Mouse (Mus musculus) gastrocnemius, adult 8-10 months (tissue): ENCODE data around the gene Cnn2. TPM values are rescaled to one million over a fixed set of nuclear protein-coding genes. Genes with fewer than 3 reads are reported as not detected.
A peak's percentile ranks its signal among the peaks of the same experiment; 100 is the strongest.
"Not testable (repeated sequence)": the region's sequence is repeated elsewhere in the genome, so short reads cannot be mapped to it uniquely, and the experiment has no call there.

ENCODE experiments used
- DNase-seq, 2 experiments: peaks; one replicate each; pipeline ENCODE4 v3.0.0; 2022; ENCODE audit warnings: low spot score in 2 of 2
- total RNA-seq, 4 experiments: library from RNA; stranded (reverse); gene quantifications; 2 replicates each; pipeline ENCODE4 v1.2.4; 2022

Cnn2 gene
- total RNA-seq, result 1 to 10 TPM; 2.7 to 5.3 (median 4.3) TPM

- DNase-seq, result no peak
Observed at GRCm38 (mm10) chr10:79988506-79989271, at the start of gene Cnn2. Gene Cnn2 (plus strand): TSS chr10:79988584.

GRCm38 (mm10) chr10:79940749-79941148 is 47.6 kb upstream of the Cnn2 start:
- no peak for DNase-seq

GRCm38 (mm10) chr10:79942988-79943387 is 45.4 kb upstream of the Cnn2 start:
- DNase-seq, result no peak

GRCm38 (mm10) chr10:79943471-79943901 is 44.9 kb upstream of the Cnn2 start:
- DNase-seq, result no peak

GRCm38 (mm10) chr10:79945507-79946234 is 42.7 kb upstream of the Cnn2 start:
- DNase-seq, result no peak

GRCm38 (mm10) chr10:79946752-79947322 is 41.5 kb upstream of the Cnn2 start:
- DNase-seq, result no peak

GRCm38 (mm10) chr10:79947502-79947901 is 40.9 kb upstream of the Cnn2 start:
- no peak for DNase-seq

DNA sequence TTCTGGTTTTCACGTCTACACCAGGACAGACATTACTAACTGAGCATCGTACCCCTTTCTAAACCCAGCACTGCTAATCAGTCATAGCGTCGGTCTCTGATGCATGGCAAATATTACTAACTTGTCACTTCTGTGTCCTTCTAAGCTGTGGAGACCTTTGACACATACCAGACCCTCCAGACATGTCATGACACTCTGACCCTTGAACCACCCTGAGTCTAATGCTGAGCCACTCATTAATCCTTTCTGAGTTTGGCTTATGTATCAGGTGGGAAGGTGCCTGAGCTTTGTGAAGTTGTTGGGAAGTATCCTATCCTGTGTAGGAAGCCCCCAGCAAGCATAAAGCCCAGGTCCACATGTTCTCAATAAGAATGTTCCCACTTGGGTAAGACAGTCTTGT is 38.5 kb upstream of the Cnn2 start:
- DNase-seq, result no peak

DNA sequence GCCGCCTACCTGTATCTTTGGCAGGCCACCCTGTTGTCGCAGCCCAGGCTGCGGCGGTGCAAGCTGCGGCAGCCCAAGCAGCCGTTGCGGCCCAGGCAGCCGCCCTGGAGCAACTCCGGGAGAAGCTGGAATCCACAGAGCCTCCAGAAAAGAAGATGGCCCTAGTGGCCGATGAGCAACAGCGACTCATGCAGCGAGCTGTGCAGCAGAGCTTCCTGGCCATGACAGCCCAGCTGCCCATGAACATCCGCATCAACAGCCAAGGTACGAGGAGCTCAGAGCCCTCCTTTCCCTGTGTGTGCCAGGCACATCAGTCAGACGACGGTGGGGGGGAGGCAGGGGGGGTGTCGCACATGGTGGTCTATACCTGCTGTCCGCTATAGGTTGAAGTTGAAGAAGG is 37.7 kb upstream of the Cnn2 start:
- DNase-seq, result no peak

GRCm38 (mm10) chr10:79953946-79954345 is 34.4 kb upstream of the Cnn2 start:
- DNase-seq, result no peak

DNA sequence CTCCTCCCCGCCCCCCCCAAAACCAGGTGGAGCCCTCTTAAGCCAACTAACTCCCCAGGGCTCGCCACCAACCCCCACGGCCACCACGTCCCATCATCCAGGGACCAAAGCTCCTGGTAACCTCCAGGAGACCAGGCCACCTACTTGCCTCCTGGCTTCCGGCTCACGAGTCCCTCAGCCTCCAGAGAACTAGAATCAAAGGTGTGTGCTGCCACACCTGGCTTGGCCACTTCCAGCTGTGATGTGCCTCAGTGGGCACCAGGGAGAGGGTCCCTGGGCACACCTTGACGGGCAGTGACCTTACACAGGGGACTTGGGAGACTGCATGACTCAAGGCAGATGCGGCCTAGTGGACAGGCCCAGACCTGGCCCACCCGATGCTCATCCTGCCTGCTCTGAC is 32.7 kb upstream of the Cnn2 start:
- DNase-seq, result no peak

- DNase-seq, result no peak
Observed at GRCm38 (mm10) chr10:79956643-79957154, 31.7 kb upstream of the Cnn2 start.

- peak; percentile 63 to 67 for DNase-seq
Observed at GRCm38 (mm10) chr10:79958140-79958816, 30.1 kb upstream of the Cnn2 start.

DNA sequence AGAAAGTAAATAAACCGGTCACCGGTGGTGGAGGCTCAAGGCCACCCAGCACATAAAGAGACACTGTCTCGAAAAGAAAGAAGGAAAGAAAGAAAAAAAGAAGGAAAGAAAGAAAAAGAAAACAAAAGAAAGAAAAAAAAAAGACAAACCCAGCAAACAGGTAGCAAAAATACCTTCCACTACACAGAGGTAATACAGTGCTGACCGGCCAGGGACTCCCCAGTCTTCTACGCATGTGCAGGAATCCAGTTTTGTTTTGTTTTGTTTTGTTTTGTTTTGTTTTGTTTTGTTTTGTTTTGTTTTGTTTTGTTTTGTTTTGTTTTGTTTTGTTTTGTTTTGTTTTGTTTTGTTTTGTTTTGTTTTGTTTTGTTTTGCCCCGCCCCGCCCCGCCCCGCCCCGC is 29.0 kb upstream of the Cnn2 start:
- DNase-seq, result not testable (repeated sequence)

DNA sequence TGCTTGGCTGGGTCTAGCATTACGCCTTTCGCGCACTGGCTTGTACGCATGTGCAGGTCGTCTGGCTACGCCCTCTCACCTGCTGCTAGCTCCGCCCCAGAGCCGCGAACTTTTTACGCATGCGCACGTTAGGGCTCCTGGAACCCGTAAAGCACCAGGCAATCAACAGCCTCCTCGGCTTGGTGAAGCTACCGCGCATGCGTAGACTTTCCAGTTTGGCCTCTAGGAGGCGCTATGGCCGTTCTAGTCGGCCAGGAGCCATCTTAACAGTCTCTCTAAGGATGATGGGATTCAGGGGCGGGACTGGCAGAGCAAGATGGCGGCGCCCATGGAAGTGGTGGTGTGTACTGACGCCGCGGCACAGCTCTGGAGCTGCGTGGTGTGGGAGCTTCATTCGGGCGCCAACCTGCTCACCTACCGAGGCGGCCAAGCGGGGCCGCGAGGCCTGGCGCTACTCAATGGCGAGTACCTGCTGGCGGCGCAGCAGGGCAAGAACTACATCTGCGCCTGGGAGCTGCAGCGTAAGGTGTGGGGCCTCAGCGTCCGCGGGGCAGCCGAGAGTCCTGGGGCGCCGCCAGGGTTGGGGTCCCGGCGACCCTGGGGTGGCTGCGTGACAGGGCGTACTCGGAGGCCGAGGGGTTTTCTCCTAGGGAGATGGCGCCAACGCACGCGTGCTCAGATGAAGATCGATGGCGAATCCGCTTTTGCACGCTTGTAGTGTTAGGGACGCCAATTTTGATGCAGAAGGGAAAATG is 28.4 kb upstream of the Cnn2 start, which contains the start of gene Wdr18:
Gene Wdr18, plus strand, starts transcription at position 306 of the 755 bp plus-strand sequence.
- DNase-seq, result peak; percentile 98 to 99

DNA sequence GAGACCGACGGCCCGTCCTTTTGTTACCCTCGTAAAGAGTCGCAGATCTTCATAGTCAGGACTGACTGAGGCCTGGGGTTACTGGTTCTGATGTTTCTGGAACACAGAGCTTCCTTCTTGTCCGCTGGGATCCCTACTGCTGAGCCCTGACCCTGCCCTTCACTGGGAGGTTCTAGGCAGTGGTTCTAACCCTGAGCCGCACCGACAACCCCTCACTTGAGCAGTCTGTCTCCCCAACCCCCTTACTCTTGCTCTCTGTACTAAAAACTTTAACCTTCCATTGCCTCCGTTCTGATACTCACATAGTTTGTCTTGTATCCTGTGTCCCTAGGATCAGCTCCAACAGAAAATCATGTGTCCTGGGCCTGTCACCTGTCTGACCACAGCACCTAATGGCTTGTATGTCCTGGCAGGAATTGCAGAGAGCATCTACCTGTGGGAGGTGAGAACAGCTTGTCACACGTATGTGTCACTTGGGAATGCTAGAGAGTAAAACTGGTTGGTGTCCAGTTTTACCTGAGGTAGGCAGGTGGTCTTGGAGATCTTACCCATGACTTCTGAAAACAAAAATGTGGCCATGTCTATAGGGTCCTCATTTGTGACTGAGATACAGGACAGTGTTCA is 27.6 kb upstream of the Cnn2 start:
- no peak for DNase-seq

GRCm38 (mm10) chr10:79964727-79965126 is 23.7 kb upstream of the Cnn2 start:
- no peak for DNase-seq

DNA sequence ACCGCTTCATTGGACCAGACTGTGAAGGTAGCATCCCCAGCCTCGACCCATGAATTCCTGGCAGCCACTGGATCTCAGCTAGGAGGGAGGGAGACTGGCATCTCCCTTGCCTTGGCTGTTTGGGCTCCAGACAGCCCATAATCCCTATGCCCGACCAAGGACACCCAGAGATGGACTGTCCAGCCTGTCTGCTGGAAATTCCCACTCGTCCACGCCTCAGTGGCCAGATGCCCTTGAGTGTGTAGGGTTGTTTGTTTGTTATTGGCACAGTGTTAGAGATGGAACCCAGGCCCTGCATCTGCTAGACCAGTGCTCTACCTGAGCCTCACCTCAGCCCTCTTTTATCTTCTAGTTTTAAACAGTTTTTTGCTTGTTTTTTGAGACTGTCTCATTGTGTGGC is 23.1 kb upstream of the Cnn2 start:
- DNase-seq, result no peak

GRCm38 (mm10) chr10:79966886-79967400 is 21.4 kb upstream of the Cnn2 start:
- DNase-seq, result peak in 1 of 2 experiments; percentile 59

DNA sequence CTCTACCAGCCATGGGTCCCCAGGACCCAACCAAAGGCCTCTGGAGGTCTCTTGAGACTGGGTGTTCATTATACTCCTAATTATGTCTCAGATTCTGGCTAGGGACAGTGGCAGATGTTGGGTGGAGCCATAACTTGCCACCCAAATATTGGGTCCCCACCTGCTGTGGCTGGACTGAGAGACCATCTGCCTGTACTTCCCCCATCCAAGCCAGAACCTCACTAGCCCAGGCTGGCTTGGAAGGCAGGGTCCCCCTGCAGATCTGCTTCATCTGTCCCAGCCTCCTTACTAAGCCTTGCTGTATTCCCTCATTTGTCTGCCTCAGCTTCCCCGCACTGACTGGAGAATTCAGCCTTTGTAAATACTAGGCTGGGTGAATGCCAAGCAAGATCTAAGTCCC is 20.2 kb upstream of the Cnn2 start:
- DNase-seq, result no peak
